Mouse (Mus musculus) lung, postnatal 25 days (tissue): Measurements from ENCODE around the gene Ehhadh.

Source experiments
- DNase-seq: peaks from one replicate; pipeline ENCODE4 v3.0.0; 2022; ENCODE audit warnings: low spot score

Ehhadh gene

DNA sequence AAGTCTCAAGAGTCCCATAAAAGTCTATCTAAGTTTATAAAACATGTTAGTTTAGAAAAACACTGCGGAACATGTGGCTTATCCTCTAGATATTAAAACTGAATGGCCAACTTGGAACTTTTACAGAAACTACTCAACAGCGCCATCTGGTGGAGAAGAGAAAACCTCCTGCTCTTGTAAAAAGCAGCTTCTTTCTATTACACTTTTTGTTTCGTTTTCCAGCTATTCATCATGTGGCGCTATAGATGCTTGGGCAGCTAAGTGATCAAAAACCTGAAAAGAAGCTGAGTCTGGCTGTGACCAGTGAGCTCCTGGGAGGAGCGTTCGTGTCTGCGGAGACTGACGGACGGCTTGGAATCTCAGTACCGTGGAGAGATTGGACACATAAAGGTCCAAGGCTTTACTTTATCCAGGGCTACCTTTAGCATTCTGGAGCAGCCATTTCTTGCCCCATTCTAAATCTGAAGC, 59.7 kb downstream of the Ehhadh start:
- peak; percentile 81 for DNase-seq

GRCm38 (mm10) chr16:21727421-21727820, 60.2 kb downstream of the Ehhadh start:
- peak; percentile 5 for DNase-seq

DNA sequence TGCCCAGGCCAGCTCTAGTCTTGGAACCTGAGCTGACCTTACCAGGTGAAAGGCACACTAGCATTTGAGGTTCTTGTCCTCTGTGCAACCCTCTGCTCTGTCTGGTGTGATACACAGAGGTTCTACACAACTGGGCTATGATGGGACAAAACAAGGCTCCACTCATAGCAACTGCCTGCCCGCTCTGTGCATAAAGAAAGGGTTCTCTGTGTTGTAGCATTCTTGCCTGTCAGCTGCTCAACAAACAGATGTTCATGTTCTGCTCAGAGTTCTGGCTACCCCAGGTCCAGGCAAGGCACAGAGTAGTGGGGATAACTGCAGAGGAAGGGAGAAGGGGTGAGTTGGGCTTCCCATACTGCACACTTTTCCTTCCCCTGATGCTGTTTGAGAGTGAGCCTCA, 63.3 kb downstream of the Ehhadh start:
- no peak for DNase-seq

DNA sequence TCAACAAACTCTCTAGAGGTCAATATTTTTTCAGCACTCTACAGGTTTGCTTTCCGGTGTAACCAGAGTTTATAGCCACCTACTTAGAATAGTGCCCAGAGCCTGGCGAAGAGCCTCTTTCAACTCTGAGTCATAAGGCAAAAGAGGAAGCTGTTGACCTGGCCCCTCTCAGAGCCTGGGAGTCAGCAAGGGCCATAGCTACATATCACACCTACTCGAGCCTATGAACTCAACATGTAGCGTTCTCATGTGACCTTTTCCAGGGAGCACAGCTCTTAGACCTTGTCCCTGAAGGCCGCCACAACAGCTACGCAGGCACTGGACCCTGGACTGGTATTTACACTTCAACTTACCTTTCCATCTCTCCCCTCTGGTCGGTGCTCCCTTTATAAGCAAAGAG, 67.8 kb downstream of the Ehhadh start:
- DNase-seq: peak; percentile 64

DNA sequence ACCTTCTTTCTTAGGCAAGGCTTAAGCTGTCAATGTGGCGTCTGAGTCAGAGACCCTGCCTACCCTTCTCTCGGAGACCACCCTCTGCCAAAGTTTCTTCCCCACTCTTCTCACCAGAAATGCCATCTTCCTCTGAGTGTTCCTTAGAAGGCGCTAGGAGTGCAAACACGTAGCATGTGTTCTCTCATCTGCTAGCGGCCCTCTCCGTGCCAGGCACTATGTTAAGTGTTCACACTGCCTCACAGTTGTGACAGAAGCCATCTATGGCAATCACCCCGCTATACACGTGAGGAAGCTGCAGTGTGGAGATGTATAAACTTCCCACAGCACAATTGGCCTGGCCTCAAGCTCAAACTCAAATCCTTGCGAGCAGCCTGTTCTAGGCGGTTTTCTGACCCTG, 73.1 kb downstream of the Ehhadh start:
- DNase-seq: no peak
